Mouse (Mus musculus): ENCODE data around the gene Olfr653. TPM values are rescaled to one million over a fixed set of nuclear protein-coding genes. Genes with fewer than 3 reads are reported as not detected.

Olfr653 gene
- polyA plus RNA-seq (2011; ENCODE audit: insufficient read depth, insufficient read length, low read depth, missing spikeins) = not detected in 2 replicates

DNA sequence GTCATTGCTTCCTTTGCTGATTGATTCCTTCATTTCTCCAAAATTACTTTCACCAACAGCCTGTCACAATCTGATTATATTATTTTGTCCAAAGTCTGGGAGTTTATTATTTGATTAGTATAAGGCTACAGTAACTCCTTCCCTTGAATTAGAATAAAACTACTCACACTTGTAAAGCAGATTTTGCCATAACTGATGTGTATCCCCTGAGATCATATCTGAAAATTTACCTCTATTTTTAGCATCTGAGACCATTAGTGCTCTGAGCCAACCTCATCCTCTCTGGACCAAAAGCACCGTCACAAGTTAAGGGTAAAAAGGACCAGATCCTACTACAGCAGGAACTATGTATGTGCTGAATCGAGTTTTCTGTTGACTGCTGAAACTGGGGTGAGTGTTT lies at the start of gene Olfr653:
TSS of gene Olfr653 (plus strand) at position 301 of the 400 bp plus-strand sequence.
- no peak for TF ChIP-seq CTCF (IDR thresholded peaks at IDR 0.05; ENCODE audit: low read depth, low read length)
- TF ChIP-seq POLR2A (IDR thresholded peaks at IDR 0.05; ENCODE audit: insufficient read depth, low read length) = no peak
- TF ChIP-seq EP300 (IDR thresholded peaks at IDR 0.05; ENCODE audit: insufficient read depth, low read depth, low read length) = no peak
- Histone ChIP-seq H3K36me3 (ENCODE audit: control insufficient read depth, insufficient read depth, low read length, poor library complexity, severe bottlenecking) (no peaks in the 10 kb centered on the region), H3K4me3 (ENCODE audit: low read depth, low read length) (no peak within 1 kb of the TSS), H3K27ac (ENCODE audit: insufficient read depth, low read length) (no peak within 1 kb of the TSS), H3K9me3 (replicated peaks; ENCODE audit: control insufficient read depth, insufficient read depth, low read length, poor library complexity, severe bottlenecking) (no peaks in the 10 kb centered on the region), H3K9ac (ENCODE audit: low read depth, poor library complexity, severe bottlenecking) (no peak within 1 kb of the TSS), H3K27me3 (ENCODE audit: control insufficient read depth, insufficient read depth, low read length, poor library complexity, severe bottlenecking) (no peaks in the 10 kb centered on the region), H3K4me1 (ENCODE audit: control insufficient read depth, insufficient read depth, low read length) (no peaks in the 10 kb centered on the region)

DNA sequence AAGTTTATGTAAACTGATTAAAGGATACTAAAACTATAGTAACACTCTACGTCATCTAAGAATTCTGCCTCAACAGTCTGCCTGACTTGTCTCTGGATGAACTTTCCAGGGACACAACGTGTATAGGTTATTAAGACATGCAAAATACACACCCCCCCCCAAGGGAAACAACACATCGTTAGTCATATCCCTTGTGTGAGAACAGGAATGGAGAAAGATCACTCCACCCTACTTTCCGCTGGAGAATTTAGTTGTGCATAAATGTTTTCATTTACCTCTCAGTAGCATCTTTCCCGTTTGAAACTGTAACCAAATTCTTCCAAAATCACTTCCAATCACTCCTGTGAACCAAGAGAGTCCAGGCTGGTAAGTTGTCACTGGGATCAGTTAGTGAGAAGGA lies 27.3 kb upstream of the Olfr653 start, which contains the start of gene Olfr651:
TSS of gene Olfr651 (plus strand) at position 301 of the 400 bp plus-strand sequence.
- H3K27ac ChIP-seq (ENCODE audit: insufficient read depth, low read length) = no peak within 1 kb of the TSS
- no peaks in the 10 kb centered on the region for H3K9me3 ChIP-seq (replicated peaks; ENCODE audit: control insufficient read depth, insufficient read depth, low read length, poor library complexity, severe bottlenecking)
- no peaks in the 10 kb centered on the region for H3K4me1 ChIP-seq (ENCODE audit: control insufficient read depth, insufficient read depth, low read length)
- H3K9ac ChIP-seq (ENCODE audit: low read depth, poor library complexity, severe bottlenecking) = no peak within 1 kb of the TSS
- H3K4me3 ChIP-seq (ENCODE audit: low read depth, low read length) = no peak within 1 kb of the TSS
- H3K27me3 ChIP-seq (ENCODE audit: control insufficient read depth, insufficient read depth, low read length, poor library complexity, severe bottlenecking) = no peaks in the 10 kb centered on the region
- TF ChIP-seq CTCF (IDR thresholded peaks at IDR 0.05; ENCODE audit: low read depth, low read length) = no peak
- TF ChIP-seq EP300 (IDR thresholded peaks at IDR 0.05; ENCODE audit: insufficient read depth, low read depth, low read length) = no peak
- TF ChIP-seq POLR2A (IDR thresholded peaks at IDR 0.05; ENCODE audit: insufficient read depth, low read length) = no peak
- H3K36me3 ChIP-seq (ENCODE audit: control insufficient read depth, insufficient read depth, low read length, poor library complexity, severe bottlenecking) = no peaks in the 10 kb centered on the region

DNA sequence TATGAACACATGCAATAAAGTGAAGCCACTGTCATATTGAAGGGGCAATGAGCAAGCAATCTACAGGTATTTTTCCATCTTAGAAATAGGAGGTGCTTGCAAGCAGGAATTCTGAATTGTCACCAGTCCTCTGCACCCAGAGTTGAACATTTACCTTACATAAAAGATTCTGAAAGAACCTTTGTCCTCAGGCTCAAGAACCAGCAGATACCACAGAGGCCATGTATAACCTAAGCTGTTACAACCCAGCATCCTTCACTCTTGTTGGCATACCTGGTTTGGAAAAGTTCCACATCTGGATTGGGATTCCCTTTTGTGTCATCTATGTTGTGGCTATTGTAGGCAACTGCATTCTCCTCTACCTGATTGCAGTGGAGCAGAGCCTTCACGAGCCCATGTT lies 24.4 kb upstream of the Olfr653 start:
- H3K27me3 ChIP-seq (ENCODE audit: control insufficient read depth, insufficient read depth, low read length, poor library complexity, severe bottlenecking) = no peaks in the 10 kb centered on the region
- no peak overlapping the region for H3K9ac ChIP-seq (ENCODE audit: low read depth, poor library complexity, severe bottlenecking)
- TF ChIP-seq EP300 (IDR thresholded peaks at IDR 0.05; ENCODE audit: insufficient read depth, low read depth, low read length) (no peak), POLR2A (IDR thresholded peaks at IDR 0.05; ENCODE audit: insufficient read depth, low read length) (no peak), CTCF (IDR thresholded peaks at IDR 0.05; ENCODE audit: low read depth, low read length) (no peak)
- H3K4me3 ChIP-seq (ENCODE audit: low read depth, low read length) = no peak overlapping the region
- H3K36me3 ChIP-seq (ENCODE audit: control insufficient read depth, insufficient read depth, low read length, poor library complexity, severe bottlenecking) = no peaks in the 10 kb centered on the region
- H3K9me3 ChIP-seq (replicated peaks; ENCODE audit: control insufficient read depth, insufficient read depth, low read length, poor library complexity, severe bottlenecking) = no peaks in the 10 kb centered on the region
- no peaks in the 10 kb centered on the region for H3K4me1 ChIP-seq (ENCODE audit: control insufficient read depth, insufficient read depth, low read length)
- no peak overlapping the region for H3K27ac ChIP-seq (ENCODE audit: insufficient read depth, low read length)

DNA sequence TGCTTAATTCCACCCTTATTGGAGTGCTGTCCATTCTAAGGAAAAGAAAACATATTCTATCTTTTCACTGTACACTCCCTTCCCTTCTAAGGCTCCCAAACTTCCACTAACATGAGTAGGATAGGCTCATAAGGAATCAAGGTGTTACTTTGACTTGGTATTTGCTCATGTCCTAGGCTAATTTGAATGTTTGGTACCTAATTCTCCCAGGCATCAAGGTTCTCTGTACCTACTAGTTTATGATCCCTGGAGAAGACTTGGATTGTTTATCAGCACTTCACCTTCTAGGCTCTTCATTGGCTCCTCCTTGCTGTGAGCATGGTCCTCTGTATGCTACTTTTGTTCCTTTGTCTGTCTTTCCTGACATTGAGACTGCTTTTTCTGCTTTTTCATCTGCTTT lies 16.5 kb upstream of the Olfr653 start, which contains the start of gene Olfr652:
TSS of gene Olfr652 (plus strand) at position 301 of the 400 bp plus-strand sequence.
- H3K27ac ChIP-seq (ENCODE audit: insufficient read depth, low read length) = no peak within 1 kb of the TSS
- no peak for TF ChIP-seq POLR2A (IDR thresholded peaks at IDR 0.05; ENCODE audit: insufficient read depth, low read length)
- TF ChIP-seq EP300 (IDR thresholded peaks at IDR 0.05; ENCODE audit: insufficient read depth, low read depth, low read length) = no peak
- TF ChIP-seq CTCF (IDR thresholded peaks at IDR 0.05; ENCODE audit: low read depth, low read length) = no peak
- no peaks in the 10 kb centered on the region for H3K27me3 ChIP-seq (ENCODE audit: control insufficient read depth, insufficient read depth, low read length, poor library complexity, severe bottlenecking)
- no peak within 1 kb of the TSS for H3K4me3 ChIP-seq (ENCODE audit: low read depth, low read length)
- H3K9me3 ChIP-seq (replicated peaks; ENCODE audit: control insufficient read depth, insufficient read depth, low read length, poor library complexity, severe bottlenecking) = no peaks in the 10 kb centered on the region
- no peak within 1 kb of the TSS for H3K9ac ChIP-seq (ENCODE audit: low read depth, poor library complexity, severe bottlenecking)
- no peaks in the 10 kb centered on the region for H3K4me1 ChIP-seq (ENCODE audit: control insufficient read depth, insufficient read depth, low read length)
- H3K36me3 ChIP-seq (ENCODE audit: control insufficient read depth, insufficient read depth, low read length, poor library complexity, severe bottlenecking) = no peaks in the 10 kb centered on the region

DNA sequence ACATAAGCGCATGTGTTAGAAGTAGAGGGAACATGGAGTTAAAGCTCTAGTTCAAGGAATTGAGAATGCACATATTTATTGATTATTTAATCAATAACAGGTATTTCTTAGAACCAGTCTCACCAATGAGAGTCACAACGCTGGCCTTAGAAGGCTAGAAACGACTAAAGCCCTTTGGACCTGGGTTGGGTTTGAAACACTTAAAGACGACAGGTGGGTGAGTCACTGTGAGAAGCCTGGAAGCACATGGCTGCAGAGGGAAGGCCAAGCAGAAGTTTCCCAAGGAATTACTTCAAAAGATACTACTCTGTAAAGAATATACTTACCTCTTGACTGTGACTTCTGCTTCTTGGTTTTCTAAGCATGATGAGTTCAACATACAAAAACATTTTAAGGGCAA lies 3.7 kb downstream of the Olfr653 start:
- Histone ChIP-seq H3K36me3 (ENCODE audit: control insufficient read depth, insufficient read depth, low read length, poor library complexity, severe bottlenecking) (no peaks in the 10 kb centered on the region), H3K27ac (ENCODE audit: insufficient read depth, low read length) (no peak overlapping the region), H3K9ac (ENCODE audit: low read depth, poor library complexity, severe bottlenecking) (no peak overlapping the region), H3K27me3 (ENCODE audit: control insufficient read depth, insufficient read depth, low read length, poor library complexity, severe bottlenecking) (no peaks in the 10 kb centered on the region), H3K4me3 (ENCODE audit: low read depth, low read length) (no peak overlapping the region), H3K4me1 (ENCODE audit: control insufficient read depth, insufficient read depth, low read length) (no peaks in the 10 kb centered on the region), H3K9me3 (replicated peaks; ENCODE audit: control insufficient read depth, insufficient read depth, low read length, poor library complexity, severe bottlenecking) (no peaks in the 10 kb centered on the region)
- TF ChIP-seq EP300 (IDR thresholded peaks at IDR 0.05; ENCODE audit: insufficient read depth, low read depth, low read length) (no peak), POLR2A (IDR thresholded peaks at IDR 0.05; ENCODE audit: insufficient read depth, low read length) (no peak), CTCF (IDR thresholded peaks at IDR 0.05; ENCODE audit: low read depth, low read length) (no peak)

DNA sequence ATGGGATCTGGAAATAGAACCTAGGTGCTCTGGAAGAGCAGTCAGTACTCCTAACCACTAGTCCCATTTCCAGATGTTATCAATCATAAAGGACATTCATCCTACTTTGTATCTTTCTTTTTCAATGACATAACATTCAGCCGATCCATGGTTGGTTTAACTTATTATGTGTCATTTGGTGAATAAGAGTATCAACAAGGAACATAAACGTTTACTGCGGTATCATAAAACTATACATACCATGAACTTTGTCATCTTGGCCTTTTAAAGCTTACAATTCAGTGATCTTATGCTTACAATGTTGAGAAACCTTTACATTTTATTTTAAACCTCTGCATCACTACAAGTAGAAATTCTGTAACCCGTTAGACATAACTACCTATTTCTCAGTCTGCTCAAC lies 4.3 kb downstream of the Olfr653 start:
- no peak for TF ChIP-seq POLR2A (IDR thresholded peaks at IDR 0.05; ENCODE audit: insufficient read depth, low read length)
- TF ChIP-seq EP300 (IDR thresholded peaks at IDR 0.05; ENCODE audit: insufficient read depth, low read depth, low read length) = no peak
- TF ChIP-seq CTCF (IDR thresholded peaks at IDR 0.05; ENCODE audit: low read depth, low read length) = no peak
- no peak overlapping the region for H3K27ac ChIP-seq (ENCODE audit: insufficient read depth, low read length)
- no peak overlapping the region for H3K9ac ChIP-seq (ENCODE audit: low read depth, poor library complexity, severe bottlenecking)
- no peaks in the 10 kb centered on the region for H3K4me1 ChIP-seq (ENCODE audit: control insufficient read depth, insufficient read depth, low read length)
- H3K27me3 ChIP-seq (ENCODE audit: control insufficient read depth, insufficient read depth, low read length, poor library complexity, severe bottlenecking) = no peaks in the 10 kb centered on the region
- no peaks in the 10 kb centered on the region for H3K36me3 ChIP-seq (ENCODE audit: control insufficient read depth, insufficient read depth, low read length, poor library complexity, severe bottlenecking)
- H3K9me3 ChIP-seq (replicated peaks; ENCODE audit: control insufficient read depth, insufficient read depth, low read length, poor library complexity, severe bottlenecking) = no peaks in the 10 kb centered on the region
- H3K4me3 ChIP-seq (ENCODE audit: low read depth, low read length) = no peak overlapping the region
